17 mouse cellular contexts compared by ENCODE assay signal in genomic region chr11:53523545-53524405, GRCm38 (mm10). TPM values are rescaled to one million over a fixed set of nuclear protein-coding genes. Genes with fewer than 3 reads are reported as not detected.
A peak's percentile ranks its signal among the peaks of the same experiment; 100 is the strongest.
DNase-seq lines count a peak whose midpoint lies in the region; ATAC-seq lines count a peak whose summit lies in the region.
"Had no signal": no experiment of that assay in that cellular context is flagged by ENCODE, and none has a peak within 500 bp of the region (broad histone marks: within the 10 kb centered on the region; RNA-seq: fewer than 3 reads in every experiment).

No protein-coding gene starts in this region.

- no peak overlapping the region for H3K4me3 ChIP-seq in hindbrain, embryonic 10.5 days
- H3K4me3 ChIP-seq in hindbrain, embryonic 16.5 days (ENCODE audit: low read length), result no peak overlapping the region
- H3K4me3 ChIP-seq in limb, embryonic 11.5 days (ENCODE audit: low read depth, low read length), result no peak overlapping the region

- H3K27me3 ChIP-seq in hindbrain, embryonic 10.5 days (ENCODE audit: insufficient read depth, poor library complexity, severe bottlenecking), result peaks cover 54% of the 10 kb centered on the region
- H3K27me3 ChIP-seq in hindbrain, embryonic 16.5 days (replicated peaks; ENCODE audit: control insufficient read depth, insufficient read depth, low read length), result no peaks in the 10 kb centered on the region
- no peaks in the 10 kb centered on the region for H3K27me3 ChIP-seq in limb, embryonic 11.5 days (ENCODE audit: control insufficient read depth, insufficient read depth, low read length)

- no peak for ATAC-seq in hindbrain, embryonic 16.5 days
- no peak for ATAC-seq in limb, embryonic 11.5 days (ENCODE audit: insufficient number of reproducible peaks, low FRiP score, low TSS enrichment, low read depth)

- no peak overlapping the region for H3K4me2 ChIP-seq in hindbrain, embryonic 16.5 days (ENCODE audit: low read length)
- no peak overlapping the region for H3K4me2 ChIP-seq in limb, embryonic 11.5 days (ENCODE audit: low read depth, severe bottlenecking)

- H3K36me3 ChIP-seq in hindbrain, embryonic 10.5 days, result no peaks in the 10 kb centered on the region
- H3K36me3 ChIP-seq in hindbrain, embryonic 16.5 days (ENCODE audit: control insufficient read depth, insufficient read depth, low read length), result no peaks in the 10 kb centered on the region
- H3K36me3 ChIP-seq in limb, embryonic 11.5 days (ENCODE audit: control insufficient read depth, insufficient read depth, low read length), result no peaks in the 10 kb centered on the region

- peak; percentile 75 for DNase-seq in cerebellum, adult 9-11 months
- no peak for DNase-seq in cerebellum, adult 8-10 months
- DNase-seq in hindbrain, embryonic 10.5 days (ENCODE audit: low spot score), result no peak
- peak; percentile 43 to 54 for DNase-seq in cerebellum, postnatal 25 days
- DNase-seq in limb, embryonic 11.5 days (ENCODE audit: low spot score), result peak; percentile 61
- DNase-seq in adrenal gland, adult 2 months, result no peak
- DNase-seq in left cerebral cortex, adult 9 months (ENCODE audit: low spot score in 2 of 2), result no peak
- DNase-seq: heart, postnatal 14 days had no signal

- H3K9ac ChIP-seq in hindbrain, embryonic 16.5 days (ENCODE audit: low read depth, low read length), result no peak overlapping the region
- H3K9ac ChIP-seq in limb, embryonic 11.5 days (ENCODE audit: low read length), result no peak overlapping the region

- H3K4me1 ChIP-seq in hindbrain, embryonic 10.5 days (replicated peaks), result peaks cover 78% of the 10 kb centered on the region
- peaks cover 20% of the 10 kb centered on the region for H3K4me1 ChIP-seq in hindbrain, embryonic 16.5 days (ENCODE audit: control insufficient read depth, insufficient read depth, low read depth, low read length)
- H3K4me1 ChIP-seq in limb, embryonic 11.5 days (ENCODE audit: control insufficient read depth, insufficient read depth, low read length), result peaks cover 23% of the 10 kb centered on the region

- 83% methylated on average over 14 of the region's 14 CpGs for WGBS in hindbrain, embryonic 10.5 days
- 86% methylated on average over 14 of the region's 14 CpGs for WGBS in hindbrain, embryonic 16.5 days
- WGBS in limb, embryonic 11.5 days, result 56% methylated on average over 14 of the region's 14 CpGs

- no peaks in the 10 kb centered on the region for H3K9me3 ChIP-seq in hindbrain, embryonic 10.5 days
- no peaks in the 10 kb centered on the region for H3K9me3 ChIP-seq in hindbrain, embryonic 16.5 days (ENCODE audit: control insufficient read depth, low read length)
- no peaks in the 10 kb centered on the region for H3K9me3 ChIP-seq in limb, embryonic 11.5 days (ENCODE audit: control insufficient read depth, low read length)

- H3K27ac ChIP-seq in hindbrain, embryonic 10.5 days, result 0 out of 2 replicates have a peak overlapping the region, but pooled peaks have one; percentile 5
- H3K27ac ChIP-seq in hindbrain, embryonic 16.5 days (ENCODE audit: low read depth, low read length), result no peak overlapping the region
- H3K27ac ChIP-seq in limb, embryonic 11.5 days (replicated peaks; ENCODE audit: low read depth, low read length), result no peak overlapping the region

RNA-seq across cellular contexts. Expression of gene Sept8, which starts 4.7 kb away (rescaled TPM):
- polyA plus RNA-seq in hindbrain, embryonic 10.5 days (2016; fragmentation: Nextera tagmentation; extraction: Ambion mirVana), result 14.8 and 15.6 TPM in 2 replicates
- polyA plus RNA-seq in hindbrain, embryonic 16.5 days (2015; fragmentation: Nextera tagmentation; extraction: Ambion mirVana), result 23.1 and 23.4 TPM in 2 replicates
- 22.5 and 27.2 TPM in 2 replicates for polyA plus RNA-seq in limb, embryonic 11.5 days (2014; fragmentation: Nextera tagmentation; extraction: Ambion mirVana)
- 10 to 100 TPM; 38.1 to 43.7 TPM for total RNA-seq in adrenal gland, adult 2 months (2021)
- polyA plus RNA-seq in adrenal gland, adult 2 months (2012; rRNA removed), result 32.7 and 46.9 TPM in 2 replicates

RNA-seq across cellular contexts. Expression of gene Kif3a, which starts 43.4 kb away (rescaled TPM):
- 67.8 and 71.5 TPM in 2 replicates for polyA plus RNA-seq in hindbrain, embryonic 10.5 days (2016; fragmentation: Nextera tagmentation; extraction: Ambion mirVana)
- 306 and 352 TPM in 2 replicates for polyA plus RNA-seq in hindbrain, embryonic 16.5 days (2015; fragmentation: Nextera tagmentation; extraction: Ambion mirVana)
- 72.0 and 79.4 TPM in 2 replicates for polyA plus RNA-seq in limb, embryonic 11.5 days (2014; fragmentation: Nextera tagmentation; extraction: Ambion mirVana)
- 10 to 100 TPM; 23.0 to 29.8 TPM for total RNA-seq in adrenal gland, adult 2 months (2021)
- 3.1 and 3.6 TPM in 2 replicates for polyA plus RNA-seq in adrenal gland, adult 2 months (2012; rRNA removed)

RNA-seq across cellular contexts. Expression of gene Sowaha, which starts 43.7 kb away (rescaled TPM):
- 0.26 and 0.44 TPM in 2 replicates for polyA plus RNA-seq in hindbrain, embryonic 10.5 days (2016; fragmentation: Nextera tagmentation; extraction: Ambion mirVana)
- 1.5 TPM in 2 replicates for polyA plus RNA-seq in hindbrain, embryonic 16.5 days (2015; fragmentation: Nextera tagmentation; extraction: Ambion mirVana)
- 0.08 and 0.20 TPM in 2 replicates for polyA plus RNA-seq in limb, embryonic 11.5 days (2014; fragmentation: Nextera tagmentation; extraction: Ambion mirVana)
- under 1 TPM; 0.29 to 0.45 TPM for total RNA-seq in adrenal gland, adult 2 months (2021)
- polyA plus RNA-seq in adrenal gland, adult 2 months (2012; rRNA removed), result 0.47 and 0.72 TPM in 2 replicates
- total RNA-seq: megakaryocyte, adult 5-6 weeks; monocyte, adult 5-6 weeks; neutrophil, adult 5-6 weeks had no signal

RNA-seq across cellular contexts. Expression of gene Gm9945, which starts 43.8 kb away (rescaled TPM):
- not detected in 2 replicates for polyA plus RNA-seq in hindbrain, embryonic 10.5 days (2016; fragmentation: Nextera tagmentation; extraction: Ambion mirVana)
- 0.34 TPM in 1 of 2 replicates, not detected in the other for polyA plus RNA-seq in hindbrain, embryonic 16.5 days (2015; fragmentation: Nextera tagmentation; extraction: Ambion mirVana)
- not detected in 2 replicates for polyA plus RNA-seq in limb, embryonic 11.5 days (2014; fragmentation: Nextera tagmentation; extraction: Ambion mirVana)
- not detected for total RNA-seq in adrenal gland, adult 2 months (2021)
- not detected in 2 replicates for polyA plus RNA-seq in adrenal gland, adult 2 months (2012; rRNA removed)
- total RNA-seq: adrenal gland, adult 18-20 months; heart, postnatal 14 days; megakaryocyte, adult 5-6 weeks; monocyte, adult 5-6 weeks; neutrophil, adult 5-6 weeks had no signal
- polyA plus RNA-seq: gonadal fat pad, adult 2 months; kidney, embryonic 14.5 days; lung, embryonic 16.5 days had no signal

RNA-seq across cellular contexts. Expression of gene Gm9837, which starts 53.5 kb away (rescaled TPM):
- not detected in 2 replicates for polyA plus RNA-seq in hindbrain, embryonic 10.5 days (2016; fragmentation: Nextera tagmentation; extraction: Ambion mirVana)
- not detected in 2 replicates for polyA plus RNA-seq in hindbrain, embryonic 16.5 days (2015; fragmentation: Nextera tagmentation; extraction: Ambion mirVana)
- not detected in 2 replicates for polyA plus RNA-seq in limb, embryonic 11.5 days (2014; fragmentation: Nextera tagmentation; extraction: Ambion mirVana)
- not detected for total RNA-seq in adrenal gland, adult 2 months (2021)
- polyA plus RNA-seq in adrenal gland, adult 2 months (2012; rRNA removed), result not detected in 2 replicates
- total RNA-seq: adrenal gland, adult 18-20 months; heart, postnatal 14 days; left cerebral cortex, postnatal 10 days; megakaryocyte, adult 5-6 weeks; monocyte, adult 5-6 weeks; neutrophil, adult 5-6 weeks had no signal
- polyA plus RNA-seq: gonadal fat pad, adult 2 months; kidney, embryonic 14.5 days; lung, embryonic 16.5 days had no signal

Comparison
In these comparisons a context has a peak if more than half of its experiments do, and no peak if none do; other contexts are left out.
1. DNase-seq: peak in cerebellum, adult 9-11 months (single experiment), cerebellum, postnatal 25 days (2 of 2) and limb, embryonic 11.5 days (single experiment); none in cerebellum, adult 8-10 months (single experiment), hindbrain, embryonic 10.5 days (single experiment), adrenal gland, adult 2 months (single experiment) and left cerebral cortex, adult 9 months (0 of 2).
2. RNA of gene Kif3a, which starts 43.4 kb away (polyA plus RNA-seq): 306 to 352 TPM in hindbrain, embryonic 16.5 days, 72.0 to 79.4 TPM in limb, embryonic 11.5 days and 67.8 to 71.5 TPM in hindbrain, embryonic 10.5 days; 3.1 to 3.6 TPM in adrenal gland, adult 2 months; every median in the first group is over 10 times any median in the second.